10 mouse cellular contexts compared by ENCODE assay signal in the genomic region with DNA sequence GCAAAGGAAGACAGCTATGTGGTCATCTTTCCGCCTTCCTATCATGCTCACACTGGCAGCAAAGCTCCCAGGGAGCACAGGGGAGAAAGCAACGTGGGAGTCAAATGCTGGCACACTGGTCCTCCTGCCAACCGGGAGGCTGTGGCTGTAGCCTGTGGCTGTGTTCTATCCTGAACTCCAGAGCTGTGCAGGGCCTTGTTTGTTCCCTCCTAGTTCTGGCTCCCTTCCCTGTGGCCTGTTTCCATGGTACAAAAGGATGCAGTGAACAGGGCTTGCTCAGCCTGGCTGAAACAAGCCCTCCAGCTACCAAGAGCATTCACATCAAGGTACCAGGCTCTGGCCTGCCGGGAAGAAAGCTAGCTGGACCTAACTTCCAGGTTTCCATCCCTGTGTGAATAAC. TPM values are rescaled to one million over a fixed set of nuclear protein-coding genes. Genes with fewer than 3 reads are reported as not detected.
DNase-seq lines count a peak whose midpoint lies in the region; ATAC-seq and TF ChIP-seq lines count a peak whose summit lies in the region.
"Had no signal": no experiment of that assay in that cellular context is flagged by ENCODE, and none has a peak within 500 bp of the region (broad histone marks: within the 10 kb centered on the region; RNA-seq: fewer than 3 reads in every experiment).

No protein-coding gene starts in this region.

- DNase-seq in liver, adult 2 months (ENCODE audit: extremely low read depth, low read depth, low spot score) = peak; percentile 58
- DNase-seq in liver, postnatal 0 days = no peak
- DNase-seq in layer of hippocampus, postnatal 25 days (ENCODE audit: extremely low spot score in 1 of 2, low spot score in 1 of 2) = peak; percentile 36 to 56
- peak; percentile 54 for DNase-seq in right cerebral cortex, postnatal 4 days
- no peak for DNase-seq in thymus, postnatal 4 days
- no peak for DNase-seq in heart, adult 2 months
- no peak for DNase-seq in MN1 (ENCODE audit: low spot score)

- intact Hi-C loops in heart, adult 2 months (cut with DNase I) = no loop called here

- H3K4me2 ChIP-seq in liver, postnatal 0 days (ENCODE audit: low read depth, low read length) = no peak overlapping the region
- no peak overlapping the region for H3K4me2 ChIP-seq in embryonic facial prominence, embryonic 13.5 days
- H3K4me2 ChIP-seq: heart, embryonic 13.5 days had no signal

- TF ChIP-seq POLR2A in liver, adult 2 months (IDR thresholded peaks at IDR 0.05; ENCODE audit: extremely low read depth, insufficient read depth, low read length) = no peak
- no peak for TF ChIP-seq POLR2A in heart, adult 2 months (IDR thresholded peaks at IDR 0.05; ENCODE audit: insufficient read depth, low read depth, low read length)

- H3K36me3 ChIP-seq in liver, adult 2 months (ENCODE audit: control insufficient read depth, insufficient read depth, low read length) = peaks cover 19% of the 10 kb centered on the region; the same call in 1 of the 2 replicates
- H3K36me3 ChIP-seq in liver, postnatal 0 days (replicated peaks; ENCODE audit: insufficient read depth, low read length) = no peaks in the 10 kb centered on the region
- H3K36me3 ChIP-seq in embryonic facial prominence, embryonic 13.5 days = peaks cover 82% of the 10 kb centered on the region
- no peaks in the 10 kb centered on the region for H3K36me3 ChIP-seq in heart, adult 2 months (ENCODE audit: control insufficient read depth, insufficient read depth, low read length)

- H3K4me3 ChIP-seq in liver, adult 2 months (ENCODE audit: insufficient read depth, low read depth, low read length) = no peak overlapping the region
- no peak overlapping the region for H3K4me3 ChIP-seq in liver, postnatal 0 days (ENCODE audit: low read depth, low read length)
- H3K4me3 ChIP-seq in embryonic facial prominence, embryonic 13.5 days = no peak overlapping the region
- H3K4me3 ChIP-seq in heart, adult 2 months = no peak overlapping the region
- H3K4me3 ChIP-seq: heart, embryonic 13.5 days; megakaryocyte, embryonic 14.5 days had no signal

- 38% methylated on average over 4 of the region's 4 CpGs for WGBS in liver, adult 2 months
- 72% methylated on average over 4 of the region's 4 CpGs for WGBS in liver, postnatal 0 days (ENCODE audit: insufficient replicate concordance)
- WGBS in embryonic facial prominence, embryonic 13.5 days = 62% methylated on average over 4 of the region's 4 CpGs
- WGBS in heart, adult 2 months = 63% methylated on average over 4 of the region's 4 CpGs

- no peak for ATAC-seq in liver, postnatal 0 days
- ATAC-seq in embryonic facial prominence, embryonic 13.5 days (ENCODE audit: insufficient number of reproducible peaks, insufficient read depth, low FRiP score, low TSS enrichment, low read depth) = no peak

- TF ChIP-seq CTCF in liver, adult 2 months (IDR thresholded peaks at IDR 0.05; ENCODE audit: low read depth, low read length) = no peak
- TF ChIP-seq CTCF in liver, postnatal 0 days (IDR thresholded peaks at IDR 0.05; ENCODE audit: low read depth) = no peak
- no peak for TF ChIP-seq CTCF in heart, adult 2 months (IDR thresholded peaks at IDR 0.05)

- no peaks in the 10 kb centered on the region for H3K79me2 ChIP-seq in liver, adult 2 months (ENCODE audit: control insufficient read depth, insufficient read depth, low read length)
- no peaks in the 10 kb centered on the region for H3K79me2 ChIP-seq in heart, adult 2 months (replicated peaks; ENCODE audit: control insufficient read depth, insufficient read depth, low read length)

- H3K27ac ChIP-seq in liver, adult 2 months (replicated peaks; ENCODE audit: insufficient read depth, low read depth, low read length) = no peak overlapping the region
- no peak overlapping the region for H3K27ac ChIP-seq in liver, postnatal 0 days (ENCODE audit: low read depth)
- H3K27ac ChIP-seq in embryonic facial prominence, embryonic 13.5 days = no peak overlapping the region
- no peak overlapping the region for H3K27ac ChIP-seq in heart, adult 2 months
- H3K27ac ChIP-seq: heart, embryonic 13.5 days had no signal

- no peak for TF ChIP-seq EP300 in liver, postnatal 0 days (IDR thresholded peaks at IDR 0.05; ENCODE audit: low read depth)
- TF ChIP-seq EP300 in heart, adult 2 months (IDR thresholded peaks at IDR 0.05; ENCODE audit: insufficient read depth, low read depth, low read length) = no peak

- no peaks in the 10 kb centered on the region for H3K9me3 ChIP-seq in liver, postnatal 0 days (ENCODE audit: low read length)
- no peaks in the 10 kb centered on the region for H3K9me3 ChIP-seq in embryonic facial prominence, embryonic 13.5 days
- H3K9me3 ChIP-seq: heart, embryonic 13.5 days; megakaryocyte, embryonic 14.5 days had no signal

- no peak overlapping the region for H3K9ac ChIP-seq in liver, adult 2 months (ENCODE audit: low read depth, low read length)
- no peak overlapping the region for H3K9ac ChIP-seq in liver, postnatal 0 days (replicated peaks)
- H3K9ac ChIP-seq in embryonic facial prominence, embryonic 13.5 days = 0 out of 2 replicates have a peak overlapping the region, but pooled peaks have one; percentile 16
- H3K9ac ChIP-seq in heart, adult 2 months (ENCODE audit: low read depth, low read length) = no peak overlapping the region
- H3K9ac ChIP-seq: heart, embryonic 13.5 days had no signal

- H3K4me1 ChIP-seq in liver, adult 2 months (ENCODE audit: control insufficient read depth, insufficient read depth, low read length) = 0 out of 2 replicates have a peak, but pooled peaks cover 3% of the 10 kb centered on the region
- H3K4me1 ChIP-seq in liver, postnatal 0 days (ENCODE audit: insufficient read depth) = no peaks in the 10 kb centered on the region
- no peaks in the 10 kb centered on the region for H3K4me1 ChIP-seq in embryonic facial prominence, embryonic 13.5 days
- H3K4me1 ChIP-seq in heart, adult 2 months (ENCODE audit: control insufficient read depth, insufficient read depth, low read length) = no peaks in the 10 kb centered on the region
- H3K4me1 ChIP-seq: heart, embryonic 13.5 days had no signal

- H3K27me3 ChIP-seq in liver, adult 2 months (ENCODE audit: control insufficient read depth, insufficient read depth, low read length) = no peaks in the 10 kb centered on the region
- no peaks in the 10 kb centered on the region for H3K27me3 ChIP-seq in liver, postnatal 0 days (ENCODE audit: insufficient read depth, low read length)
- no peaks in the 10 kb centered on the region for H3K27me3 ChIP-seq in embryonic facial prominence, embryonic 13.5 days
- H3K27me3 ChIP-seq in heart, adult 2 months (ENCODE audit: control insufficient read depth, insufficient read depth, low read length) = no peaks in the 10 kb centered on the region
- H3K27me3 ChIP-seq: heart, embryonic 13.5 days; megakaryocyte, embryonic 14.5 days had no signal

RNA-seq across cellular contexts. Expression of gene Fan1, which starts 22.8 kb away (rescaled TPM):
- total RNA-seq in liver, adult 2 months (2014; rRNA removed) = 5.4 and 6.0 TPM in 2 replicates
- polyA plus RNA-seq in liver, adult 2 months (2012; rRNA removed) = 1.9 and 2.1 TPM in 2 replicates
- 1.5 and 1.6 TPM in 2 replicates for polyA plus RNA-seq in liver, postnatal 0 days (2015; fragmentation: Nextera tagmentation; extraction: Ambion mirVana)
- 12.4 and 12.5 TPM in 2 replicates for polyA plus RNA-seq in embryonic facial prominence, embryonic 13.5 days (2015; fragmentation: Nextera tagmentation; extraction: Ambion mirVana)
- 10 to 100 TPM in 1 of 2 experiments, 1 to 10 TPM in 1; 9.6 to 12.3 TPM for total RNA-seq in layer of hippocampus, postnatal 25 days (2021)
- 1 to 10 TPM; 8.2 to 9.6 TPM for total RNA-seq in heart, adult 2 months (2021)
- polyA plus RNA-seq in heart, adult 2 months (2012; rRNA removed) = 2.1 and 4.3 TPM in 2 replicates

RNA-seq across cellular contexts. Expression of gene Mphosph10, which starts 41.0 kb away (rescaled TPM):
- total RNA-seq in liver, adult 2 months (2014; rRNA removed) = 3.2 and 4.8 TPM in 2 replicates
- polyA plus RNA-seq in liver, adult 2 months (2012; rRNA removed) = 0.61 and 0.91 TPM in 2 replicates
- polyA plus RNA-seq in liver, postnatal 0 days (2015; fragmentation: Nextera tagmentation; extraction: Ambion mirVana) = 17.0 and 17.6 TPM in 2 replicates
- polyA plus RNA-seq in embryonic facial prominence, embryonic 13.5 days (2015; fragmentation: Nextera tagmentation; extraction: Ambion mirVana) = 48.6 and 49.5 TPM in 2 replicates
- total RNA-seq in layer of hippocampus, postnatal 25 days (2021) = 10 to 100 TPM; 20.5 to 22.7 TPM
- total RNA-seq in heart, adult 2 months (2021) = 10 to 100 TPM; 10.8 to 15.3 TPM
- polyA plus RNA-seq in heart, adult 2 months (2012; rRNA removed) = 0.66 and 2.0 TPM in 2 replicates

RNA-seq across cellular contexts. Expression of gene Mcee, which starts 41.3 kb away (rescaled TPM):
- total RNA-seq in liver, adult 2 months (2014; rRNA removed) = 90.7 and 115 TPM in 2 replicates
- 41.8 and 51.3 TPM in 2 replicates for polyA plus RNA-seq in liver, adult 2 months (2012; rRNA removed)
- polyA plus RNA-seq in liver, postnatal 0 days (2015; fragmentation: Nextera tagmentation; extraction: Ambion mirVana) = 101 and 118 TPM in 2 replicates
- polyA plus RNA-seq in embryonic facial prominence, embryonic 13.5 days (2015; fragmentation: Nextera tagmentation; extraction: Ambion mirVana) = 55.7 and 58.3 TPM in 2 replicates
- total RNA-seq in layer of hippocampus, postnatal 25 days (2021) = 10 to 100 TPM; 47.5 to 51.0 TPM
- 100 to 1,000 TPM; 169 to 198 TPM for total RNA-seq in heart, adult 2 months (2021)
- polyA plus RNA-seq in heart, adult 2 months (2012; rRNA removed) = 92.4 and 134 TPM in 2 replicates

Comparison
In these comparisons a context has a peak if more than half of its experiments do, and no peak if none do; other contexts are left out.
1. DNase-seq: peak in liver, adult 2 months (single experiment), layer of hippocampus, postnatal 25 days (2 of 2) and right cerebral cortex, postnatal 4 days (single experiment); none in liver, postnatal 0 days (single experiment), thymus, postnatal 4 days (single experiment), heart, adult 2 months (0 of 2) and MN1 (single experiment).